Mouse (Mus musculus): ENCODE measurements around the gene Adgrg1. TPM values are rescaled to one million over a fixed set of nuclear protein-coding genes. Genes with fewer than 3 reads are reported as not detected.

Adgrg1 gene
- 7.4 and 18.4 TPM in 2 replicates for polyA plus RNA-seq (2012; ENCODE audit: insufficient read depth, insufficient read length, missing spikeins)

DNA sequence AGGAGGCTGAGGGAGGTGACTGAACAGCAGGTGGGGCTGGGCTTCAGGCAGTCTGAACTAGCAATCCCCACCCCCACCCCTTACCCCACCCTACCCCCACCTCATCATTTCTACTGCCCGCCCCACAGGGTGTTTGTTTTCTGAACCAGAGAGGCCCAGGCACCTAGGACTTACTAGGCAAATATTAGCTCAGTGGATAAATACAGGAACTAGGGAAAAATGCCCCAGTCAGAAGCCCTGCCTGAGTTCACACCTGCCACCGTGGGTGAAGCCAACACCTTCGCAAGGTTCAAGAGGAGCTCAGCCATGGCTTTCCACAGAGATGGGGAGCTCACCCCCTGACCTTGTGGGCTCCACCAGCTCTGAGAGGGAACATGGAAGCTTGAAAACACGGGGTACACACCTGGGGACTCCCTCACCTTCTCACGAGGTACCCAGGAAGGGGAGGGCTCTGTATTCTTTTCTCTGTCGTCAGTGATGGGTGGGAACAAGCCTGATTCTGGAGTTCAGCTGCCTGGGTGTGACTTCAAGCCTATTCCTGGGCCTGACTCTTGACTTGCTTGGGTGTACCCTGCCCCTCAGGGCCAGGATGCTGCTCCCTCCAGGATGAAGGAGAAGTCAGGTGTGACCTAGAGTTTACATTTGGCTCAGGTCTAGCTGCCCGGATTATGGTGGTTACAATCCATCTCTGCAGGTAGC, at the start of gene Adgrg1:
Gene Adgrg1 (plus strand): TSS at position 285 of the 699 bp plus-strand sequence.
- Histone ChIP-seq H3K27ac (replicated peaks; ENCODE audit: low read depth, low read length) (no peak within 1 kb of the TSS), H3K4me3 (ENCODE audit: insufficient read depth, low read depth, low read length) (no peak within 1 kb of the TSS), H3K4me1 (ENCODE audit: control insufficient read depth, insufficient read depth, insufficient read length, low read length) (no peaks in the 10 kb centered on the region)

DNA sequence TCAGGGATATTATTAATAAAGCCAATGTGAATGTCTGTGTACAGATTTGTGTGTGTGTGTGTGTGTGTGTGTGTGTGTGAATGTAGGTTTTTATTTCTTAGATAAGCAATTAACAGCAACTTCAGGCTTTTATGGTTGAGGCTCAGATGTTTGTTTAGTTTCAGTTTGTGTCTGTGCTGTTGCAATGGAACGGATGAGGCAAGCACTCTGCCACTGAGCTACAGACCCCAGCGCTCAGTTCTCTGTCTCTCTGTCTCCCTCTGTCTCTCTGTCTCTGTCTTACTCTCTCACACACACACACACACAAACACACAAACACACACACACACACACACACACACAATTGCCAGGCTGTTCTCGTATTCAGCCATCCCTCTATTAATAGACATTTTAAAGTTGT, 46.3 kb upstream of the Adgrg1 start:
- no peak overlapping the region for H3K27ac ChIP-seq (replicated peaks; ENCODE audit: low read depth, low read length)
- H3K4me3 ChIP-seq (ENCODE audit: insufficient read depth, low read depth, low read length): no peak overlapping the region
- no peaks in the 10 kb centered on the region for H3K4me1 ChIP-seq (ENCODE audit: control insufficient read depth, insufficient read depth, insufficient read length, low read length)

DNA sequence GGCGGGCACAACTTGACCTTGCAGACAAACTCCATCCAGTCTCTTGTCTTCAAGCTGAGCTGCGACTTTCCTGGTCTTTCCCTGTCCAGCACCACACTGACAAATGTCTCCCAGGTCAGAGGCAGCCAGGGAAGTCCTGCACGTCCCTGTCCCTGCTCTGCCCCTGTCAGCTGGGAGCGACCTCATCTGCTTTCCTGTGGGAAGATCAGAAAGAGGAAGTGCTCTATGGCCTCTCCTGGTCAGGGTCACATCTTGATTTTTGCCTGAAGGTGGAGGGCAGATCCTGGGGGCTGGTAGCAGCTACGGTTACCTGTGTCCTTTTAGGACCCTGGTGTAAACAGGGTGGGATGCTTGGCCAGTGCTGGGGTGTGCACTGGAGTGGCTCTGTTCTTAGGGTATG, 40.6 kb upstream of the Adgrg1 start:
- Histone ChIP-seq H3K27ac (replicated peaks; ENCODE audit: low read depth, low read length) (no peak overlapping the region), H3K4me1 (ENCODE audit: control insufficient read depth, insufficient read depth, insufficient read length, low read length) (no peaks in the 10 kb centered on the region), H3K4me3 (ENCODE audit: insufficient read depth, low read depth, low read length) (no peak overlapping the region)

DNA sequence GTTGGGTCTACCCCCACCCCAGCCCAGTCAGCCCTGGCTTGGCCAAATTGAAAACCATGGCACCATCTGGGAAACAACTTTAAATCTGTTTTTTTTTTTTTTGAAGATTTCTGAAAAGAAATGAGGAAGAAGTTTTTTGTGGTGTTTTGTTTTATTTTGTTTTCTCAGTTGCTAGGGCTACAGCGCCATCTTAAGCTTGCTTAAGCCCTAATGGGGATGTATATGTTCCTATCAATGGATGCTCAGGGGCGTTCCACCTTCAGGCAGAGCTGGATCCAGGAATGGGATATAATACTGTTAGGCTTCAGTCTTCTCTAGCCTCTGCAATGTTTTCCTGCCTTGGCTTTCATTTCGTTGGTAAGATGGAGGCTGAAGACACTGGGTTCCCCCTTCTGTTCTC, 39.4 kb upstream of the Adgrg1 start:
- H3K27ac ChIP-seq (replicated peaks; ENCODE audit: low read depth, low read length): no peak overlapping the region

DNA sequence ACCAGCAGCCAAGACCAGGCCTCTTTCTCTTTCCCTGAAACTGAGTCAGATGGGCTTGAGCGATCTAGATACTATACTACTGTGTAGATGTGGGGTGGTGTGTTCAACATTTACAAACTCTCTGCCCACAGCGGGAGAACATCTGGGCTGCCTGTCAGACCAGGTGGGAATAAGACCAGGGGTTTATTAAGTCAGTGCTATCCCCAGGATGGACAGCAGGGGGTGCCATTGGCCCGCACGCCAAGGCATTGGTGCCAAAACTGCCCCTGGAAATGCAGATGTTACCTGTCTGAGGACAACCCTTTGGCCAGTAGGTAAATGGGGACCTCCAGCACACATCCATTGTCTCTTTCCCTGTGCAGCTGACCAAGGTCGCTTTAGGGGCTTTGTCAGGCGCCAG, 32.0 kb upstream of the Adgrg1 start:
- H3K4me3 ChIP-seq (ENCODE audit: insufficient read depth, low read depth, low read length): no peak overlapping the region
- no peaks in the 10 kb centered on the region for H3K4me1 ChIP-seq (ENCODE audit: control insufficient read depth, insufficient read depth, insufficient read length, low read length)
- H3K27ac ChIP-seq (replicated peaks; ENCODE audit: low read depth, low read length): no peak overlapping the region

More for the DNA sequence above, 39.4 kb upstream of the Adgrg1 start:
- Histone ChIP-seq H3K4me3 (ENCODE audit: insufficient read depth, low read depth, low read length) (no peak overlapping the region), H3K4me1 (ENCODE audit: control insufficient read depth, insufficient read depth, insufficient read length, low read length) (no peaks in the 10 kb centered on the region)

DNA sequence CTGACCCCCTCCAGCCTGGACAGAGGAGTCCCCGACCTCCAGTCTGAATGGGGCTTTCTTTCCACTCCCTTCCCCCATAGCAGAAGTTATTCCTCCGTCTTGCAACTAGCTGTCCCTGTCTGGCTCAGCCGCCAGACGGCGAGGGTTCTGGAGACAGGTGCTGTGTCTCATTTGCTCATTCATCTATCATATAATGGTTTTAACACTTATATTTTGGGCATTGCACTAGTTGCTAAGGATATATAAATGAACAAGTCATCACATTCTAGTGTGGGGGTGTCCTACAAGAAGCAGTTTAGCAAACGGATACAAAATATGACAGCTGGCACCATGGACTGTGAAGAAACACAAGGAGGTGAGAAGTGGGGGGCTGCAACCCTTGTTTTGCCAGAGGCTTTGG, 29.4 kb upstream of the Adgrg1 start:
- Histone ChIP-seq H3K4me3 (ENCODE audit: insufficient read depth, low read depth, low read length) (no peak overlapping the region), H3K27ac (replicated peaks; ENCODE audit: low read depth, low read length) (no peak overlapping the region), H3K4me1 (ENCODE audit: control insufficient read depth, insufficient read depth, insufficient read length, low read length) (no peaks in the 10 kb centered on the region)

DNA sequence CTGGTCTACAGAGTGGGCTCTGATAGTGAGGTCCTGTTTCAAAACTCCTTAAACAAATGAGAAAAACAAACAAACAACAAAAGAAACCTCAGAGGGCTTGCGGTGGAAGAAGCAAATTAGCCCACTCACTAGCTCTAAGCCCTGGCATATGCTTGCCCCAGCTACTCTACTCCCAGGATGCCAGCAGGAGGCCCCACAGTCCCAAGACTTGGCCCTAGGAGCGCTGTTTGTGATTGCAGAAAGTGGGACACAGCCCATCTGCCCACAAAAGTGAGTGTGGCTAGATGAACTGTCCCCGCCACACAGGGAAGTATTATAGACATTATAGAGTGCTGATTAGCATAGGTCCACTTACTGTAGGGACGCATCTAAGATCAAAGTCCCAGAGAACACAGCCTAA, 26.1 kb upstream of the Adgrg1 start:
- no peak overlapping the region for H3K4me3 ChIP-seq (ENCODE audit: insufficient read depth, low read depth, low read length)
- no peaks in the 10 kb centered on the region for H3K4me1 ChIP-seq (ENCODE audit: control insufficient read depth, insufficient read depth, insufficient read length, low read length)

DNA sequence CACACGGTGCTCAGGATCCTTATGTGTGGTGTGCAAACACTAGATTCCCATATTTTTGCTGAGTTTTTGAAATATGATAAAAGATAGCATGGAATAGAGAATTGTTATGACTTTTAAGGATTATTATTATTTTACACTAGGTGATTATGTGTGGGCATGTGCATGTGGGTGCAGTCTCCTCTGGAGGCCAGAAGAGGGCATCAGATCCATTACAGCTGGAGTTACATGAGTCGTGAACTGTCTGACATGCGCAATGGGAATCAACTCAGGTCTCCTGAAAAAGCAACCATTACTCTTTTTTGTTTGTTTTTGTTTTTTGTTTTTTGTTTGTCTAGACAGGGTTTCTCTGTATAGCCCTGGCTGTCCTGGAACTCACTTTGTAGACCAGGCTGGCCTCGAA, 25.5 kb upstream of the Adgrg1 start:
- Histone ChIP-seq H3K27ac (replicated peaks; ENCODE audit: low read depth, low read length) (no peak overlapping the region), H3K4me3 (ENCODE audit: insufficient read depth, low read depth, low read length) (no peak overlapping the region), H3K4me1 (ENCODE audit: control insufficient read depth, insufficient read depth, insufficient read length, low read length) (peaks cover under 1% of the 10 kb centered on the region; the same call in 1 of the 2 replicates)

More for the DNA sequence above, 26.1 kb upstream of the Adgrg1 start:
- no peak overlapping the region for H3K27ac ChIP-seq (replicated peaks; ENCODE audit: low read depth, low read length)

DNA sequence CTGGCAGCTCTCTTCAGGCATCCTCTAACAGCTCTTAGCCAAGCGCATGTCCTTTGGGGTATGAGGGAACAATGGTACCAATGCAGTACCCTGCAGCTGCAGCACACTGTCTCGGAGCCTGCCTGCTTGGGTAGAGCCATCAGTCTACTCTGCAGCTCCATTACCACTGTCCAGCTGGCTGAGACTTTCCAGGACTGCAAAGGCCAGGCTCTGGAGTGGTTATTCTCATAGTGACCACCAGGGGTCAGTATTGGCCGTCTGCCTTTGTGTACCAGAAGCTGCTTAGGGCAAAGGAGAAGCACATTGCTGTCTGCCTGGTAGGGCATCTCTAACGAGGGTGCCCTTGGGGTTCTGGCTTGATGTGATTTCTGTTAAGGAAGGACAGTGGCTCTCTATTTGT, 24.5 kb upstream of the Adgrg1 start:
- H3K4me1 ChIP-seq (ENCODE audit: control insufficient read depth, insufficient read depth, insufficient read length, low read length): peaks cover 5% of the 10 kb centered on the region
- no peak overlapping the region for H3K4me3 ChIP-seq (ENCODE audit: insufficient read depth, low read depth, low read length)
- H3K27ac ChIP-seq (replicated peaks; ENCODE audit: low read depth, low read length): no peak overlapping the region

DNA sequence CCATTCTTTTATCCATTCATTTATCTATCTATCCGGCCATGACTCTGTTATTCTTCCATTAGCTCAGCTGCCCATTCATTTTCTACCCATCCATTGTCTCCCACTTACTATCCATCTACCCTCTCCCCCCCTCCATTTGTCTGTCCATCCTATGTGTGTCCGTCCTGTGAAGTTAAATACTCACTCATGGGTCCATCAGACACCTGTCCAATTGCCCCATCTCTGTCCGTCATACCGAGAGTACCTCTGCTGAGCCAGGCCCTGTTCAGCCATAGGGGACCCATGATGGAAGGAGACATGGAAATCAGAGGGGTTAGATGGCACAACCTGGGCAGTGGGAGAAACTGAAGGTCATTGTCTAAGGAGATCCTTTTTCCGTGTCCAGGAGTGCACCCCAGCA, 24.1 kb upstream of the Adgrg1 start:
- Histone ChIP-seq H3K4me3 (ENCODE audit: insufficient read depth, low read depth, low read length) (no peak overlapping the region), H3K4me1 (ENCODE audit: control insufficient read depth, insufficient read depth, insufficient read length, low read length) (peaks cover 5% of the 10 kb centered on the region)

DNA sequence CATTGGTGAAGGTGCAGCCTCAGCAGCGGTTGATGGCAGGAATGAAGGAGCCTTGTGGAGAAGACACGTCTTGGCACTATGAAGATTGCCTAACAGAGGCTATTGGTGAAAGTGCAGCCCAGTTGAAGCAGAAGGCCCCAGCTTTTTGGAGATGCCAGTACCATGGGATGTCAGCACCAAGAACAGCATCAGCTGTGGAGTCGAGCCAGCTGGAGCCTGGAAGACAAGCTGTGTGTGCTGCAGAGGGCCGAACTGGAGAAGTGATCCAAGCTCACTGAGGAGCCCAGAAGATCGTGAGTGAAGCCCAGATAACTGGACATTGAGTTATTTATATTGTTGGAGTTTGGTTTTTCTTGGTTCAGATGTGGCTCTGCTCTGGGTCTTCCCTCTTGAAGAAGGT, 22.5 kb upstream of the Adgrg1 start:
- Histone ChIP-seq H3K4me3 (ENCODE audit: insufficient read depth, low read depth, low read length) (no peak overlapping the region), H3K4me1 (ENCODE audit: control insufficient read depth, insufficient read depth, insufficient read length, low read length) (peaks cover 5% of the 10 kb centered on the region), H3K27ac (replicated peaks; ENCODE audit: low read depth, low read length) (no peak overlapping the region)

More for the DNA sequence above, 24.1 kb upstream of the Adgrg1 start:
- no peak overlapping the region for H3K27ac ChIP-seq (replicated peaks; ENCODE audit: low read depth, low read length)

DNA sequence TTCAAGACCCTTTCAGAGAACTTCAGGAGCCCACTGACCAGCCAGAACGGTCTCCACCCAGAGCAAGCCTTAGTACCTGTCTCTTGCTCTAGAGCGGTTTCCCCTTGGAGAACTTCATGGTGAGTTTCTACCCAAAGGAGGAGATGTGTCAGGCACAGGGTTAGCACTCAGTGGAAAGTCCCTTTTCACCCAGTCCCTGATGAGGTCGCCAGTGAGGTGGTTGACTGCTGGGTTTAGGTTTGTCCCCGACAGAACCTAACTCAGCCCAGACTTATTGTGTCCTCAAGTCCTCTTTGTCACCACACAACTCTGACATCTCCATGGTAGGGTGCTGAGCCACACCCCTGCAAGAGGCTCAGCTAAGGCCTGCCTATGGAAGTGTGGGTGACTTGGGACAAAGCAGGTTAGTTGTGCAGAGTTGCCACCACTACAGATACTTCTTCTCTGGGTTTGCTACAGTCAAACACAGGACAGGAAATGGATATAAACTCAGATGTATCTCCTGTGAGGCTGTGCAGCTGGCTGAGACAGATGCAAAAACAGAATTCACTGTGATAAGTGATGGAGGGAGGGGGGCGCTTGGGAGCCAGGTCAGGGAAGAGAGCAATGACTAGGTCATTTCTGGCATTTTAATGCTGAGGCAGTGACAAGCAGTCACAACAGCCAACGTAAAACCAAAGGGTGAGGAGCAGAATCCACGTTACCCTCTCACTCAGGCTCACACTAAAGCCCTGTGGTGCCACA, 20.8 kb upstream of the Adgrg1 start:
- Histone ChIP-seq H3K4me1 (ENCODE audit: control insufficient read depth, insufficient read depth, insufficient read length, low read length) (peaks cover 5% of the 10 kb centered on the region), H3K4me3 (ENCODE audit: insufficient read depth, low read depth, low read length) (no peak overlapping the region), H3K27ac (replicated peaks; ENCODE audit: low read depth, low read length) (no peak overlapping the region)

DNA sequence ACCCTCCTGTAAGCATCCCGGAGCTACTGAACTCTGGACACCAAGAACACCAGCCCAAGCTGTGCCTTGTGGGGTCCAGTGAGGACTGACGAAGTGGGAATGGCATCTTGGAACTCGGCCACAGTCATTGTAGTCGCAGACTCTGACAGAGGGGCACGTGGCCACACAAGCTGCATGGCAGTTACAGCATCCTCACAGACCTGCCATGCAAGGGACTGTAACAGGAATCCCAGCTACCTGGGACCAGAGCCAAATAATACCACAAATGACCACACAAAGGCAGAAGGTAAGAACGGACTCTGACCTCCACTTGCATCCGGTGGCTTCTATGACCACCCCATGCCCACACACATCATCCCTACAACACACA, 20.2 kb upstream of the Adgrg1 start:
- Histone ChIP-seq H3K27ac (replicated peaks; ENCODE audit: low read depth, low read length) (peak overlapping the region; percentile 68), H3K4me3 (ENCODE audit: insufficient read depth, low read depth, low read length) (no peak overlapping the region), H3K4me1 (ENCODE audit: control insufficient read depth, insufficient read depth, insufficient read length, low read length) (peaks cover 5% of the 10 kb centered on the region)

DNA sequence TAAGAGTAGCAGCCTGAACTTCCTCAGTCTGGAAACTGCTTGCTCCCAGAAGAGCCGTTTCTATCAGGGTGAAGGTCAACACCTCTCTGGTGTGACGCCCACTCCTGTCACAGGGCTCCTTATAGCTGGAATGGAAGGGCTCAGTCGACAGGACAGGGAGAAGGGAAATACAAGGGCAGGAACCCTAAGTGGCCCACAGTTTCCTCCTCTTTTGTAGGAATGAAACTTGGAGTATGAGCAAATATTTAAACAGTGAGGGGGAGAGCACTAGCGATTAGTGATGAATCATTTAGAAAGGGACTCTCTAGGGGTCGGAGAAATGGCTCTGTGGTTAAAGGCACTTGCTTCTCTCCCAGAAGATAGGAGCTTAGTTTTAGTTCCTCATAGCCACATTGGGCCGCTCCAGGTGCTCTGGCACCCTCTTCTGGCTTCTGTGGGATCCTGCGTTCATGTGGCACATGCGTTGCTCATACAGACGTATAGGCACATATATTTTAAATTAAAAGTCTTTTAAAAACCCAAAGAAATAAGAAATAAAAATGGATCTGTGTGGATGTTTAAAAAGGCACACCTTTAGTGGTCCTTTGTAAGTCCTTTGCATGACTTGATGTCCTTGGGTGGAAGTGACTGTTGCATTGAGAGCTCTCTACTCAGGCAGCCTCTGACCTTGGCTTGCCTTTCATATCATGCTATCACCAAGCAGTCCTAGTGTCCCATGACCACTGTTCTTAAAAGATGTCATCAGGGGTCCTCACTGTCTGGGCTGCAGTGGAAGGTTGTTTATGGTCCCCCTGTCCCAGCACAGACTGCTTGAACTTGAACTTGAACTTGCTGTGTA, 19.4 kb upstream of the Adgrg1 start:
- Histone ChIP-seq H3K27ac (replicated peaks; ENCODE audit: low read depth, low read length) (peak overlapping the region; percentile 68), H3K4me3 (ENCODE audit: insufficient read depth, low read depth, low read length) (0 out of 2 replicates have a peak overlapping the region, but pooled peaks have one; percentile 10)

DNA sequence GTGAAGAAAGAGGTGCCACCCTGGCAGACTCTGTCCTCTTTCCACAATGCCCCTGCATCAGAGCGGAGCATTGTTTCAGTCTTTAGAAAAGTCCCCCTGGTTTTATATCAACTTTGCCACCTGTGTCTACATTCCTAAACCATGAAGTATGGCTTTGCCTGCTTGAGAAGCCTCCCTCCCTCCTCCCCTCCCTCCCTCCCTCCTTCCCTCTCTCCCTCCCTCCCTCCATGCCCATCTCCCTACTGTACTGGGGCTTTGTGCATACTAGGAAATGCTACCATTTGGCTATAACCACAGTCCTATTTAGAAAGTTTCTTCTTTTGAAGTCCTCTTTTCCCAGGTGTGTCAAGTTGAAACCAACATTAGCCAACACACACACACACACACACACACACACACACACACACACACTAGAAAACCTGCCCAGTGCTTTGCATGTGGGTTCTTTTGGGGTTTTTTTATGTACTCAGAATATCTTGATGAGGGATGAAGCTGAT, 18.4 kb upstream of the Adgrg1 start:
- Histone ChIP-seq H3K4me1 (ENCODE audit: control insufficient read depth, insufficient read depth, insufficient read length, low read length) (peaks cover 5% of the 10 kb centered on the region), H3K27ac (replicated peaks; ENCODE audit: low read depth, low read length) (no peak overlapping the region), H3K4me3 (ENCODE audit: insufficient read depth, low read depth, low read length) (no peak overlapping the region)

More for the DNA sequence above, 19.4 kb upstream of the Adgrg1 start:
- H3K4me1 ChIP-seq (ENCODE audit: control insufficient read depth, insufficient read depth, insufficient read length, low read length): peaks cover 5% of the 10 kb centered on the region

All from brown adipose tissue, adult 24 weeks (tissue).